Mouse (Mus musculus): ENCODE measurements around the gene Isg20l2.

GRCm38 (mm10) chr3:87947811-87948199 lies 17.7 kb downstream of the Isg20l2 start:
- TF ChIP-seq CTCF (IDR thresholded peaks at IDR 0.05; ENCODE audit: low read depth) = no peak
- no peak for TF ChIP-seq EP300 (IDR thresholded peaks at IDR 0.05; ENCODE audit: low read depth)

Data from heart, postnatal 0 days (tissue).